Mouse (Mus musculus) myocyte (in vitro differentiated cells): ENCODE results near the gene Kcnj11. TPM values are rescaled to one million over a fixed set of nuclear protein-coding genes. Genes with fewer than 3 reads are reported as not detected.

Source experiments
- H3K27me3 ChIP-seq: one replicate; pipeline ENCODE4 v1.6.1; 2011; ENCODE audit not compliant: control insufficient read depth, insufficient read depth, insufficient read length
- H3K36me3 ChIP-seq: one replicate; pipeline ENCODE4 v1.6.1; 2011; ENCODE audit not compliant: control insufficient read depth, insufficient read depth
- H3K4me2 ChIP-seq: one replicate; pipeline ENCODE4 v1.6.1; 2011; ENCODE audit warnings: low read depth, control low read depth
- H3K4me3 ChIP-seq: one replicate; pipeline ENCODE4 v1.5.1; 2011; ENCODE audit warnings: mild to moderate bottlenecking, control low read depth, moderate library complexity
- H3K79me2 ChIP-seq: one replicate; pipeline ENCODE4 v1.6.1; 2011; ENCODE audit not compliant: control insufficient read depth, insufficient read depth
- H3ac ChIP-seq: one replicate; pipeline ENCODE4 v1.6.1; 2011; ENCODE audit not compliant: control insufficient read depth, insufficient read length
- CEBPB ChIP-seq: IDR thresholded peaks from 2 replicates; pipeline ENCODE4 v1.6.1; 2011; ENCODE audit warnings: mild to moderate bottlenecking, moderate library complexity; ENCODE audit not compliant: poor library complexity, insufficient read depth, severe bottlenecking
- E2F4 ChIP-seq: IDR thresholded peaks from one replicate; pipeline ENCODE4 v1.6.1; 2011; ENCODE audit warnings: mild to moderate bottlenecking, control low read depth, moderate library complexity; ENCODE audit not compliant: insufficient read depth
- MAX ChIP-seq: IDR thresholded peaks from one replicate; pipeline ENCODE4 v1.6.1; 2011; ENCODE audit warnings: low read depth, mild to moderate bottlenecking, control low read depth
- MYOD1 ChIP-seq, 3 experiments: IDR thresholded peaks; one replicate each; pipeline ENCODE4 v1.6.1; 2011; ENCODE audit warnings: control low read depth in 2 of 3, low read depth in 2 of 3, mild to moderate bottlenecking in 2 of 3, moderate library complexity in 1 of 3; ENCODE audit not compliant: insufficient read length in 2 of 3, control insufficient read depth in 1 of 3
- MYOG ChIP-seq, 3 experiments: IDR thresholded peaks; one replicate each; pipeline ENCODE4 v1.6.1; 2011; ENCODE audit warnings: control low read depth in 2 of 3, low read depth in 2 of 3, mild to moderate bottlenecking in 2 of 3; ENCODE audit not compliant: insufficient read length in 2 of 3, control insufficient read depth in 1 of 3, insufficient read depth in 1 of 3
- POLR2A ChIP-seq: IDR thresholded peaks from one replicate; pipeline ENCODE4 v1.6.1; 2011; ENCODE audit warnings: low read depth, mild to moderate bottlenecking, control low read depth, moderate library complexity; ENCODE audit not compliant: insufficient read length
- POLR2AphosphoS2 ChIP-seq: IDR thresholded peaks from one replicate; pipeline ENCODE4 v1.6.1; 2011; ENCODE audit warnings: low read depth, control low read depth; ENCODE audit not compliant: insufficient read length
- REST ChIP-seq: IDR thresholded peaks from one replicate; pipeline ENCODE4 v1.6.1; 2011; ENCODE audit warnings: mild to moderate bottlenecking, control low read depth, moderate library complexity; ENCODE audit not compliant: insufficient read depth, insufficient read length
- SRF ChIP-seq: IDR thresholded peaks from one replicate; pipeline ENCODE4 v1.6.1; 2011; ENCODE audit warnings: low read depth; ENCODE audit not compliant: control insufficient read depth, insufficient read length
- TCF12 ChIP-seq: IDR thresholded peaks from one replicate; pipeline ENCODE4 v1.6.1; 2011; ENCODE audit warnings: mild to moderate bottlenecking, control low read depth; ENCODE audit not compliant: poor library complexity, insufficient read depth, severe bottlenecking
- TCF3 ChIP-seq: IDR thresholded peaks from one replicate; pipeline ENCODE4 v1.6.1; 2011; ENCODE audit warnings: low read depth, control low read depth; ENCODE audit not compliant: insufficient read length
- USF1 ChIP-seq: IDR thresholded peaks from one replicate; pipeline ENCODE4 v1.6.1; 2011; ENCODE audit warnings: low read depth, mild to moderate bottlenecking, control low read depth, moderate library complexity
- polyA plus RNA-seq: library from polyadenylated mRNA; unstranded; fragments of >200 nt; fragmentation: generic; extraction: Trizol; gene quantifications from one replicate; pipeline ENCODE4 v1.2.1, GENCODE M21; 2012; ENCODE audit warnings: missing spikeins

Kcnj11 gene
- polyA plus RNA-seq, 1 experiment = 0.46 TPM

GRCm38 (mm10) chr7:46133858-46134257 lies 33.3 kb upstream of the Kcnj11 start:
- H3K36me3 ChIP-seq = no peaks in the 10 kb centered on the region
- H3K27me3 ChIP-seq = peaks cover 7% of the 10 kb centered on the region
- H3K4me2 ChIP-seq = no peak overlapping the region
- no peak for TF ChIP-seq E2F4
- TF ChIP-seq MAX = no peak
- no peak for TF ChIP-seq REST
- TF ChIP-seq USF1 = no peak
- no peak for TF ChIP-seq MYOG (IDR thresholded peaks at IDR 0.05; ENCODE audit: control insufficient read depth in 1 of 3, insufficient read depth in 1 of 3, insufficient read length in 2 of 3, low read depth in 2 of 3)
- no peak for TF ChIP-seq TCF12
- no peak for TF ChIP-seq CEBPB
- no peak for TF ChIP-seq TCF3
- TF ChIP-seq POLR2AphosphoS2 = no peak
- TF ChIP-seq MYOD1 (IDR thresholded peaks at IDR 0.05; ENCODE audit: control insufficient read depth in 1 of 3, insufficient read length in 2 of 3, low read depth in 2 of 3) = no peak
- TF ChIP-seq POLR2A = no peak
- no peak for TF ChIP-seq SRF
- no peak overlapping the region for H3K4me3 ChIP-seq
- no peak overlapping the region for H3ac ChIP-seq
- no peaks in the 10 kb centered on the region for H3K79me2 ChIP-seq

- H3K79me2 ChIP-seq = no peaks in the 10 kb centered on the region
- peak overlapping the region; percentile 3 for H3K4me2 ChIP-seq
- no peak for TF ChIP-seq REST
- H3K4me3 ChIP-seq = no peak overlapping the region
- H3K27me3 ChIP-seq = peaks cover 7% of the 10 kb centered on the region
- no peaks in the 10 kb centered on the region for H3K36me3 ChIP-seq
- no peak overlapping the region for H3ac ChIP-seq
Observed at GRCm38 (mm10) chr7:46132229-46132628, 31.7 kb upstream of the Kcnj11 start.

GRCm38 (mm10) chr7:46131806-46132205 lies 31.2 kb upstream of the Kcnj11 start:
- Histone ChIP-seq H3K79me2 (no peaks in the 10 kb centered on the region), H3K4me3 (no peak overlapping the region), H3K4me2 (peak overlapping the region; percentile 3), H3ac (no peak overlapping the region), H3K27me3 (peaks cover 7% of the 10 kb centered on the region), H3K36me3 (no peaks in the 10 kb centered on the region)
- TF ChIP-seq POLR2A (no peak), TCF12 (no peak), USF1 (no peak), SRF (no peak), CEBPB (no peak), MYOG (IDR thresholded peaks at IDR 0.05; ENCODE audit: control insufficient read depth in 1 of 3, insufficient read depth in 1 of 3, insufficient read length in 2 of 3, low read depth in 2 of 3) (no peak), MAX (no peak), E2F4 (no peak), TCF3 (no peak), MYOD1 (IDR thresholded peaks at IDR 0.05; ENCODE audit: control insufficient read depth in 1 of 3, insufficient read length in 2 of 3, low read depth in 2 of 3) (no peak), REST (no peak), POLR2AphosphoS2 (no peak)

- Histone ChIP-seq H3ac (no peak overlapping the region), H3K4me2 (peak overlapping the region; percentile 57), H3K4me3 (no peak overlapping the region), H3K79me2 (no peaks in the 10 kb centered on the region), H3K36me3 (no peaks in the 10 kb centered on the region), H3K27me3 (peaks cover 4% of the 10 kb centered on the region)
- TF ChIP-seq USF1 = peak; percentile 88
- no peak for TF ChIP-seq MYOG (IDR thresholded peaks at IDR 0.05; ENCODE audit: control insufficient read depth in 1 of 3, insufficient read depth in 1 of 3, insufficient read length in 2 of 3, low read depth in 2 of 3)
- TF ChIP-seq E2F4 = no peak
Observed at GRCm38 (mm10) chr7:46131266-46131665, 30.7 kb upstream of the Kcnj11 start.

GRCm38 (mm10) chr7:46130723-46131122 lies 30.2 kb upstream of the Kcnj11 start:
- H3K4me2 ChIP-seq = peak overlapping the region; percentile 57
- H3K36me3 ChIP-seq = no peaks in the 10 kb centered on the region
- TF ChIP-seq SRF (no peak), TCF12 (no peak), REST (no peak)
- H3K27me3 ChIP-seq = no peaks in the 10 kb centered on the region
- no peaks in the 10 kb centered on the region for H3K79me2 ChIP-seq
- no peak overlapping the region for H3ac ChIP-seq
- no peak overlapping the region for H3K4me3 ChIP-seq

- no peak overlapping the region for H3K4me3 ChIP-seq
- TF ChIP-seq TCF12 (no peak), TCF3 (no peak), CEBPB (no peak), USF1 (no peak), SRF (no peak)
Observed at GRCm38 (mm10) chr7:46129463-46130179, 29.1 kb upstream of the Kcnj11 start.

More at GRCm38 (mm10) chr7:46129463-46130179, 29.1 kb upstream of the Kcnj11 start:
- no peaks in the 10 kb centered on the region for H3K36me3 ChIP-seq
- H3ac ChIP-seq = no peak overlapping the region
- no peak overlapping the region for H3K4me2 ChIP-seq
- peaks cover 2% of the 10 kb centered on the region for H3K27me3 ChIP-seq
- H3K79me2 ChIP-seq = no peaks in the 10 kb centered on the region
